Mouse (Mus musculus): ENCODE measurements around the gene Hist2h2bb.

GRCm38 (mm10) chr3:96222774-96223173, 46.8 kb upstream of the Hist2h2bb start:
- TF ChIP-seq ETS1 (IDR thresholded peaks at IDR 0.05; ENCODE audit: low read depth, low read length): no peak
- no peak for TF ChIP-seq POLR2AphosphoS2 (IDR thresholded peaks at IDR 0.05; ENCODE audit: low read length)
- TF ChIP-seq CTCF (IDR thresholded peaks at IDR 0.05 in 2 of 3, conservative IDR thresholded peaks at IDR 0.05 in 1 of 3; ENCODE audit: control insufficient read depth in 1 of 3, insufficient read depth in 1 of 3, low read depth in 2 of 3, low read length in 3 of 3, poor library complexity in 1 of 3, severe bottlenecking in 1 of 3): no peak
- TF ChIP-seq HCFC1 (IDR thresholded peaks at IDR 0.05; ENCODE audit: low read depth, low read length): no peak
- TF ChIP-seq POLR2A (IDR thresholded peaks at IDR 0.05; ENCODE audit: control insufficient read depth in 1 of 2, insufficient read depth in 1 of 2, low read depth in 1 of 2, low read length in 2 of 2, poor library complexity in 1 of 2): no peak
- TF ChIP-seq JUND (IDR thresholded peaks at IDR 0.05; ENCODE audit: low read depth, low read length): no peak
- no peak for TF ChIP-seq CHD2 (IDR thresholded peaks at IDR 0.05; ENCODE audit: low read length)
- TF ChIP-seq NELFE (IDR thresholded peaks at IDR 0.05; ENCODE audit: low read depth, low read length): no peak
- no peak for TF ChIP-seq ZC3H11A (IDR thresholded peaks at IDR 0.05; ENCODE audit: low read depth, low read length)
- TF ChIP-seq POLR2AphosphoS5 (IDR thresholded peaks at IDR 0.05; ENCODE audit: borderline replicate concordance, low read depth, low read length): no peak
